Mouse (Mus musculus): Measurements from ENCODE around the gene Arf6. TPM values are rescaled to one million over a fixed set of nuclear protein-coding genes. Genes with fewer than 3 reads are reported as not detected.
"Not testable (repeated sequence)": the region's sequence is repeated elsewhere in the genome, so short reads cannot be mapped to it uniquely, and the experiment has no call there.

Gene Arf6
- polyA plus RNA-seq, 1 experiment, result 251 TPM

GRCm38 (mm10) chr12:69361919-69362318 lies 10.0 kb upstream of the Arf6 start:
- H3K4me3 ChIP-seq (replicated peaks), result peak overlapping the region; percentile 93
- no peaks in the 10 kb centered on the region for H3K27me3 ChIP-seq (replicated peaks)
- H3K36me3 ChIP-seq (replicated peaks; ENCODE audit: low read length), result no peaks in the 10 kb centered on the region
- TF ChIP-seq FLI1 (IDR thresholded peaks at IDR 0.05; ENCODE audit: low read length) (no peak), GATA1 (IDR thresholded peaks at IDR 0.05; ENCODE audit: borderline replicate concordance, low read length) (no peak)
- peaks cover 24% of the 10 kb centered on the region for H3K4me1 ChIP-seq
- no peaks in the 10 kb centered on the region for H3K9me3 ChIP-seq

- no peaks in the 10 kb centered on the region for H3K9me3 ChIP-seq
- no peak for TF ChIP-seq FLI1 (IDR thresholded peaks at IDR 0.05; ENCODE audit: low read length)
- TF ChIP-seq GATA1 (IDR thresholded peaks at IDR 0.05; ENCODE audit: borderline replicate concordance, low read length), result no peak
Measured at GRCm38 (mm10) chr12:69362388-69362787, 9.6 kb upstream of the Arf6 start.

GRCm38 (mm10) chr12:69363110-69363509 lies 8.8 kb upstream of the Arf6 start:
- not testable (repeated sequence) for H3K27me3 ChIP-seq (replicated peaks); H3K36me3 ChIP-seq (replicated peaks; ENCODE audit: low read length); H3K9me3 ChIP-seq
- peak overlapping the region; percentile 93 for H3K4me3 ChIP-seq (replicated peaks)
- peaks cover 30% of the 10 kb centered on the region for H3K4me1 ChIP-seq

More at GRCm38 (mm10) chr12:69362388-69362787, 9.6 kb upstream of the Arf6 start:
- Histone ChIP-seq H3K4me3 (replicated peaks) (peak overlapping the region; percentile 93), H3K36me3 (replicated peaks; ENCODE audit: low read length) (no peaks in the 10 kb centered on the region), H3K27me3 (replicated peaks) (no peaks in the 10 kb centered on the region), H3K4me1 (peaks cover 25% of the 10 kb centered on the region)

- peaks cover 30% of the 10 kb centered on the region for H3K4me1 ChIP-seq
- peak overlapping the region; percentile 93 for H3K4me3 ChIP-seq (replicated peaks)
- H3K36me3 ChIP-seq (replicated peaks; ENCODE audit: low read length), result no peaks in the 10 kb centered on the region
- H3K27me3 ChIP-seq (replicated peaks), result no peaks in the 10 kb centered on the region
- no peaks in the 10 kb centered on the region for H3K9me3 ChIP-seq
- TF ChIP-seq GATA1 (IDR thresholded peaks at IDR 0.05; ENCODE audit: borderline replicate concordance, low read length), result no peak
- TF ChIP-seq FLI1 (IDR thresholded peaks at IDR 0.05; ENCODE audit: low read length), result no peak
Measured at GRCm38 (mm10) chr12:69363899-69364762, 7.8 kb upstream of the Arf6 start.

- Histone ChIP-seq H3K9me3 (no peaks in the 10 kb centered on the region), H3K4me1 (peaks cover 34% of the 10 kb centered on the region), H3K4me3 (replicated peaks) (no peak overlapping the region), H3K36me3 (replicated peaks; ENCODE audit: low read length) (no peaks in the 10 kb centered on the region), H3K27me3 (replicated peaks) (no peaks in the 10 kb centered on the region)
- TF ChIP-seq GATA1 (IDR thresholded peaks at IDR 0.05; ENCODE audit: borderline replicate concordance, low read length) (no peak), FLI1 (IDR thresholded peaks at IDR 0.05; ENCODE audit: low read length) (no peak)
Measured at GRCm38 (mm10) chr12:69365757-69366156, 6.2 kb upstream of the Arf6 start.

GRCm38 (mm10) chr12:69366424-69366823 lies 5.5 kb upstream of the Arf6 start:
- no peaks in the 10 kb centered on the region for H3K36me3 ChIP-seq (replicated peaks; ENCODE audit: low read length)
- no peak overlapping the region for H3K4me3 ChIP-seq (replicated peaks)
- no peaks in the 10 kb centered on the region for H3K9me3 ChIP-seq
- H3K4me1 ChIP-seq, result peaks cover 37% of the 10 kb centered on the region
- H3K27me3 ChIP-seq (replicated peaks), result no peaks in the 10 kb centered on the region
- TF ChIP-seq FLI1 (IDR thresholded peaks at IDR 0.05; ENCODE audit: low read length) (no peak), GATA1 (IDR thresholded peaks at IDR 0.05; ENCODE audit: borderline replicate concordance, low read length) (no peak)

- H3K36me3 ChIP-seq (replicated peaks; ENCODE audit: low read length), result no peaks in the 10 kb centered on the region
- H3K4me1 ChIP-seq, result peaks cover 33% of the 10 kb centered on the region
- TF ChIP-seq FLI1 (IDR thresholded peaks at IDR 0.05; ENCODE audit: low read length), result no peak
- no peak for TF ChIP-seq GATA1 (IDR thresholded peaks at IDR 0.05; ENCODE audit: borderline replicate concordance, low read length)
- H3K27me3 ChIP-seq (replicated peaks), result no peaks in the 10 kb centered on the region
- H3K9me3 ChIP-seq, result no peaks in the 10 kb centered on the region
- no peak overlapping the region for H3K4me3 ChIP-seq (replicated peaks)
Measured at GRCm38 (mm10) chr12:69367557-69367956, 4.4 kb upstream of the Arf6 start.

GRCm38 (mm10) chr12:69370936-69371335 lies 1.0 kb upstream of the Arf6 start:
- Histone ChIP-seq H3K27me3 (replicated peaks) (no peaks in the 10 kb centered on the region), H3K4me1 (peaks cover 28% of the 10 kb centered on the region), H3K9me3 (no peaks in the 10 kb centered on the region), H3K4me3 (replicated peaks) (peak overlapping the region; percentile 99), H3K36me3 (replicated peaks; ENCODE audit: low read length) (peaks cover 18% of the 10 kb centered on the region)
- TF ChIP-seq FLI1 (IDR thresholded peaks at IDR 0.05; ENCODE audit: low read length), result no peak
- no peak for TF ChIP-seq GATA1 (IDR thresholded peaks at IDR 0.05; ENCODE audit: borderline replicate concordance, low read length)

- Histone ChIP-seq H3K4me3 (replicated peaks) (peak overlapping the region; percentile 99), H3K4me1 (peaks cover 29% of the 10 kb centered on the region), H3K36me3 (replicated peaks; ENCODE audit: low read length) (peaks cover 22% of the 10 kb centered on the region), H3K9me3 (no peaks in the 10 kb centered on the region), H3K27me3 (replicated peaks) (no peaks in the 10 kb centered on the region)
- no peak for TF ChIP-seq GATA1 (IDR thresholded peaks at IDR 0.05; ENCODE audit: borderline replicate concordance, low read length)
- TF ChIP-seq FLI1 (IDR thresholded peaks at IDR 0.05; ENCODE audit: low read length), result no peak
Measured at GRCm38 (mm10) chr12:69371421-69371853, 513 bp upstream of the Arf6 start.

GRCm38 (mm10) chr12:69372731-69373331 lies 881 bp downstream of the Arf6 start:
- Histone ChIP-seq H3K36me3 (replicated peaks; ENCODE audit: low read length) (peaks cover 30% of the 10 kb centered on the region), H3K9me3 (no peaks in the 10 kb centered on the region), H3K4me3 (replicated peaks) (peak overlapping the region; percentile 99), H3K27me3 (replicated peaks) (no peaks in the 10 kb centered on the region), H3K4me1 (peaks cover 24% of the 10 kb centered on the region)
- TF ChIP-seq FLI1 (IDR thresholded peaks at IDR 0.05; ENCODE audit: low read length) (no peak), GATA1 (IDR thresholded peaks at IDR 0.05; ENCODE audit: borderline replicate concordance, low read length) (no peak)

Data from megakaryocyte, embryonic 14.5 days (primary cell).